Mouse (Mus musculus): ENCODE results near the gene Cfap157. TPM values are rescaled to one million over a fixed set of nuclear protein-coding genes. Genes with fewer than 3 reads are reported as not detected.

Cfap157 gene
- polyA plus RNA-seq, 1 experiment = 1.7 TPM

DNA sequence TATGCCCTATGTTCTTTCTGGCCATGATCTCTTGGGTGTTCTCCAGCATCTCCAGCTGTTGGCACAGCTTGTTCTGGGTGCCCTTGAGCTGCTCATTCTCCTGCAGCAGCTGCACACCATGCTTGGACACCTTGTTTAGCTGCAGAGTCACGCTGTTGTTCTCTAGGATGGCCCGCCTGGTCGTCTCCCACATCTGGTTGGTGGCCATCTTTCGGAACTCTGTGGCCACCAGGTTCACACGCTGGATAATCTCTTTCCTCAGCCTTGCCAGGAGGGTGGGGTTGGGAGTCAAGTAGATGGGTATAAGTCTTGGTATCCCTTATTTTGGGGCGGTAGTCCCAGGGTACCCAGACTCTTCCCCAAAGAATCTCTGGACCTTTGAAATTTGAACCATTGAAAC lies 4.5 kb downstream of the Cfap157 start:
- TF ChIP-seq CTCF (IDR thresholded peaks at IDR 0.05; ENCODE audit: borderline replicate concordance, insufficient read depth, low read depth, low read length) (no peak), POLR2A (IDR thresholded peaks at IDR 0.05; ENCODE audit: borderline replicate concordance, insufficient read depth, low read length) (no peak)
- Histone ChIP-seq H3K27me3 (ENCODE audit: control insufficient read depth, insufficient read depth, low read length) (no peaks in the 10 kb centered on the region), H3K27ac (ENCODE audit: insufficient read depth, low read length) (no peak overlapping the region), H3K4me3 (replicated peaks; ENCODE audit: insufficient read depth, low read depth, low read length) (no peak overlapping the region), H3K4me1 (ENCODE audit: control insufficient read depth, insufficient read depth, low read length) (peaks cover 8% of the 10 kb centered on the region; the same call in 1 of the 2 replicates)
- 88% methylated on average over 6 of the region's 6 CpGs for WGBS
- DNase-seq = no peak

DNA sequence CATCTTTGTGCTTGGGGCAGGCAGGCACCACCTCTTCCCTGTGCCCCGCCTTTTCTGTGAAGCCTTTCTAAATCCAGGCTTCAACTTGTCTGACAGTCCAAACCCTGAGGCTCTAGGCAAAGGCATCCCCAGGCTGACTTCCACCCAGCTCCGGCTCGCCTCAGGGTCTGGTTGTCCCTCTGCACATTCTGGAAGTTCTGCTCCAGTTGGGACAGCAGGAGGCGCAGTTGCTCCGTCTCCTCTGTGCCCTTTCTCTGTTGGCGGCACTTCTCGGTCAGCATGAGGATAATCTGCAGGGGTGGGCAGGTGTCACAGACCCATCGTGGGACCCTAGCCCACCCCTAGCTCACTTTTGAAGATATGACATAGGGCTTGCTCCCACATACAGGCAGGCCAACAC lies 5.1 kb downstream of the Cfap157 start:
- Histone ChIP-seq H3K4me1 (ENCODE audit: control insufficient read depth, insufficient read depth, low read length) (peaks cover 7% of the 10 kb centered on the region; the same call in 1 of the 2 replicates), H3K27me3 (ENCODE audit: control insufficient read depth, insufficient read depth, low read length) (no peaks in the 10 kb centered on the region), H3K27ac (ENCODE audit: insufficient read depth, low read length) (no peak overlapping the region), H3K4me3 (replicated peaks; ENCODE audit: insufficient read depth, low read depth, low read length) (no peak overlapping the region)
- whole genome bisulfite sequencing = 8% methylated on average over 8 of the region's 8 CpGs
- peak; percentile 74 to 84 for DNase-seq
- TF ChIP-seq CTCF (IDR thresholded peaks at IDR 0.05; ENCODE audit: borderline replicate concordance, insufficient read depth, low read depth, low read length) (peak; percentile 99), POLR2A (IDR thresholded peaks at IDR 0.05; ENCODE audit: borderline replicate concordance, insufficient read depth, low read length) (no peak)

DNA sequence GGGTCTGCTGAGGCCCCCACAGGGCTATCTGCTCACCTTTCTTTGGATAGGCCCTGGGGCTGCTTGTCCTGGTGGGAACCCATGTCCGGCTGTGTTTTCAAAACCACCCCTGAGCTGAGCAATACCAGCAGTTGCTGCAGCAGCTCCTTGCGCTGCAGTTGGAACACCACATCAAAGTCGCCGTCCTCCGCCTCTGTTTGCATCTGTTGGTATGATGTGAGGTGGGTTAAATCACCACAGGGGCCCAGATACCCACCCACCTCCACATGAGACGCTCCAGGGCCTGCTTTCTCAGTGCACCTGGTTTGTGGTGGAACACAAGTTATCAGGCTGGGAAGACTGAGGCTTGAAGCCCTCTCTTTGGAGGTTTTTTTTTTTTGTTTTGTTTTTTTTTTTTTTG lies 6.1 kb downstream of the Cfap157 start:
- WGBS = 90% methylated on average over 6 of the region's 6 CpGs
- TF ChIP-seq CTCF (IDR thresholded peaks at IDR 0.05; ENCODE audit: borderline replicate concordance, insufficient read depth, low read depth, low read length) (no peak), POLR2A (IDR thresholded peaks at IDR 0.05; ENCODE audit: borderline replicate concordance, insufficient read depth, low read length) (no peak)
- no peak overlapping the region for H3K4me3 ChIP-seq (replicated peaks; ENCODE audit: insufficient read depth, low read depth, low read length)
- H3K4me1 ChIP-seq (ENCODE audit: control insufficient read depth, insufficient read depth, low read length) = 0 out of 2 replicates have a peak, but pooled peaks cover 3% of the 10 kb centered on the region
- H3K27me3 ChIP-seq (ENCODE audit: control insufficient read depth, insufficient read depth, low read length) = no peaks in the 10 kb centered on the region
- DNase-seq = no peak
- H3K27ac ChIP-seq (ENCODE audit: insufficient read depth, low read length) = no peak overlapping the region

DNA sequence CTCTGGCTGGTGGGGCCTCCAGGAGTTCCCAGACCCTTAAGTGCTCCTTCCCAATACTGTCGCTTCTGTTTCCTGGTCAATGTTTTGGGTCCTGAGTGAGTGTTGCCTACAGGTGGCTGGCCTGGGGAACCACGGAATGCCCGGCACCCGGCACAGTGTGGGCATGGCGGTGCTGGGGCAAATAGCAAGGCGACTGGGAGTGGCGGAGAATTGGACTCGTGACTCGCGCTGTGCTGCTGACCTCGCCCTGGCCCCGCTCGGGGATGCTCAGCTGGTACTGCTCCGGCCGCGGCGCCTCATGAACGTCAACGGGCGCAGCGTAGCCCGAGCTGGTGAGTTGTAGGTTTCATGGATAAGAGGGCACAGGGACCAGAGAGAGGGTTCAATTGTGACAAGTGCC lies 8.0 kb downstream of the Cfap157 start:
- Histone ChIP-seq H3K4me3 (replicated peaks; ENCODE audit: insufficient read depth, low read depth, low read length) (no peak overlapping the region), H3K27ac (ENCODE audit: insufficient read depth, low read length) (no peak overlapping the region), H3K27me3 (ENCODE audit: control insufficient read depth, insufficient read depth, low read length) (no peaks in the 10 kb centered on the region), H3K4me1 (ENCODE audit: control insufficient read depth, insufficient read depth, low read length) (0 out of 2 replicates have a peak, but pooled peaks cover 3% of the 10 kb centered on the region)
- DNase-seq = no peak
- TF ChIP-seq CTCF (IDR thresholded peaks at IDR 0.05; ENCODE audit: borderline replicate concordance, insufficient read depth, low read depth, low read length) (no peak), POLR2A (IDR thresholded peaks at IDR 0.05; ENCODE audit: borderline replicate concordance, insufficient read depth, low read length) (no peak)
- WGBS = 25% methylated on average over 22 of the region's 22 CpGs

DNA sequence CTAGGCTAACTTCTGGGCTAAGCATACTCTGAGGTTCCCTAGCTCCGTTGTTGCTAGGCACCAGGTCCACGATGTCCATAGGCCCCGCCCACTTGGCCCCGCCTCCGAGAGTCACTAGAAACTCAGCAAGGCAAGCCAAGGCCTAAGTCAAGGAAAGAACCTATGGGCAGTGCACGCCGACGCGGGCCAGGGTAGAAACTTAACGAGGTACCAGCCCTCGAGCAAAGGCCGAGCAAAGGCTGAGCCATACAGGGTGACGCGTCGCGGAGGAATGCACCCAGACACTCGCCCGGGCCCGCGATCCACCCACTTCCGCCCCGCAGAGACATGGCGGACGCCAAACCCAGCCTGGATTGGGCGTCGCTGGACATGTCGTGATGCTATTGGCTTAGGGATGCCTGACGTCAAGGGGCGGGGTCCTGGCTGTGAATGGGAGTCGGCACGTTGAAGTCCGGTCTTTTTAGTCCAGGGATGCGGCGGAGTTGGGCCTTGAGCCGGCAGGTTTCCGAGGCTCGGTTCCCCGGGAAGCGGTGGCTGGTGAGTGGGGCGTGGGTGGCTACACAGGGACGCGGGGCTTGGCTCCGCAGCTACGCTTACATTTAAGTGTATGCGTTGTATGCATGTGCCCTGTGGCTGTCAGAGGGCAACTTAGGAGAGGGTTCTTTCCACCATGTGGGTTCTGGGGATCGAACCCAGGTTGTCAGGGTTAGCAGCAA lies 8.7 kb downstream of the Cfap157 start, which contains the start of the genes Ttc16 and Ptrh1:
Gene Ttc16 (minus strand): TSS at position 275 of the 716 bp plus-strand sequence.
Gene Ptrh1 (plus strand): TSS at position 428 of the 716 bp plus-strand sequence.
- WGBS = under 1% methylated on average over 46 of the region's 46 CpGs

DNA sequence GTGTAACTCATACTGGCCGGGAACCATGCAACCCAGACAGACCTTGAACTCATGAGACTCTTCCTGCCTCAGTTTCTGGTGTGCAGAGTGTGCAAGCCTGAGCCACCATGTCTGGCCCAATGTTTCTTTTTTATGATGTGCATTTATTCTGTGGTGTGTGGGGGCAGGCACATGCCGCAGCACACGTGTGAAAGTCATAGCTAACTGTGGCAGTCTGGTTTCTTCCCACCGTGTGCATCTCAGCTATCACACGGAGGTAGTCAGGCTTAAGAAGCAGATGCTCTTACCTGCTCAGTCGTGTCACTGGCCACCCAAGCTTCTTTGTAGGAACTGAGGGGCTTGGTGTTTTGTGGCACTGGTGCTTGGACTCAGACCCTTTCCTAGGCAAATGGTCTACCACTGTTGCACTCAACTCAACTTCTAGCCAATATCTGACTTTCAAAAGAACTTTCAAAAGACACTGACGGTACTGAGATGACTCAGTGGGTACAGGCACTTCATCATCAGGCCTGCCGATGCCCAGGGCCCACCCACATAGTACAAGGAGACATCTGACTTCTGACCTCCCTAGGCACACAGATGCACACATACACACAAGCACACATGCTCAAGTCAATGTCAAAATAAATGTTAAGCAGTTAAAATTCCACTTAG lies 11.5 kb downstream of the Cfap157 start:
- DNase-seq = no peak
- 81% methylated on average over 8 of the region's 8 CpGs for WGBS
- Histone ChIP-seq H3K4me1 (ENCODE audit: control insufficient read depth, insufficient read depth, low read length) (peaks cover 7% of the 10 kb centered on the region; the same call in 1 of the 2 replicates), H3K4me3 (replicated peaks; ENCODE audit: insufficient read depth, low read depth, low read length) (no peak overlapping the region), H3K27me3 (ENCODE audit: control insufficient read depth, insufficient read depth, low read length) (no peaks in the 10 kb centered on the region), H3K27ac (ENCODE audit: insufficient read depth, low read length) (no peak overlapping the region)
- TF ChIP-seq CTCF (IDR thresholded peaks at IDR 0.05; ENCODE audit: borderline replicate concordance, insufficient read depth, low read depth, low read length) (no peak), POLR2A (IDR thresholded peaks at IDR 0.05; ENCODE audit: borderline replicate concordance, insufficient read depth, low read length) (no peak)

More for the DNA sequence above, 8.7 kb downstream of the Cfap157 start, which contains the start of the genes Ttc16 and Ptrh1:
- Histone ChIP-seq H3K4me3 (replicated peaks; ENCODE audit: insufficient read depth, low read depth, low read length) (peak within 1 kb of the TSS; percentile 85), H3K4me1 (ENCODE audit: control insufficient read depth, insufficient read depth, low read length) (0 out of 2 replicates have a peak, but pooled peaks cover 3% of the 10 kb centered on the region), H3K27ac (ENCODE audit: insufficient read depth, low read length) (no peak within 1 kb of the TSS), H3K27me3 (ENCODE audit: control insufficient read depth, insufficient read depth, low read length) (no peaks in the 10 kb centered on the region)
- DNase-seq = peak; percentile 97 to 98
- no peak for TF ChIP-seq CTCF (IDR thresholded peaks at IDR 0.05; ENCODE audit: borderline replicate concordance, insufficient read depth, low read depth, low read length)
- TF ChIP-seq POLR2A (IDR thresholded peaks at IDR 0.05; ENCODE audit: borderline replicate concordance, insufficient read depth, low read length) = peak; percentile 47; the same call in 1 of the 2 replicates

DNA sequence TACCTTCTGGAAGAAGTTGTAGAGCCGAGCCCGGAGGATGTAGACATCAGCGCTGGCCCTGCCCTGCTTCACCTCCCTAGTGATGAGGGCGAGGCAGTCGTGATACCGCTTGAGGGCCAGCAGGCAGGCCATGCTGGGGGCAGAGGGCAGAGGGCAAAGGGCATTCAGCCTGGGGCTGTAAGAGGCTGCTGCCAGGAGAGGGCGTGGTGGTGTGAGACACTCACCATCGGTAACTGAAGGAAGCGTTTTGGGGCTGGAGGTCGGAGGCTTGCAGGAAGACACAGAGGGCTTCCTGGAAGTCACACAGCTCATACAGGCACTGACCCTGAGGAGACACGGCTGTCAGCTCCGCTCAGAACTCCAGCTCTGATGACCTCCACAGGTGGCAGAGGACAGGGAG lies 12.3 kb downstream of the Cfap157 start:
- DNase-seq = no peak
- 46% methylated on average over 12 of the region's 12 CpGs for WGBS
- no peak overlapping the region for H3K4me3 ChIP-seq (replicated peaks; ENCODE audit: insufficient read depth, low read depth, low read length)
- TF ChIP-seq CTCF (IDR thresholded peaks at IDR 0.05; ENCODE audit: borderline replicate concordance, insufficient read depth, low read depth, low read length) (no peak), POLR2A (IDR thresholded peaks at IDR 0.05; ENCODE audit: borderline replicate concordance, insufficient read depth, low read length) (no peak)
- peaks cover 12% of the 10 kb centered on the region; the same call in 1 of the 2 replicates for H3K4me1 ChIP-seq (ENCODE audit: control insufficient read depth, insufficient read depth, low read length)
- H3K27ac ChIP-seq (ENCODE audit: insufficient read depth, low read length) = no peak overlapping the region
- no peaks in the 10 kb centered on the region for H3K27me3 ChIP-seq (ENCODE audit: control insufficient read depth, insufficient read depth, low read length)
